Mouse (Mus musculus): Measurements from ENCODE around the gene Hoxd10. TPM values are rescaled to one million over a fixed set of nuclear protein-coding genes. Genes with fewer than 3 reads are reported as not detected.

The Hoxd10 gene
- total RNA-seq (2021), result not detected
- polyA plus RNA-seq (2012; rRNA removed), result 0.09 TPM in 1 of 2 replicates, not detected in the other
- long read RNA-seq, result 0 reads

- WGBS, result 4% methylated on average over 56 of the region's 56 CpGs
- DNase-seq, result peak; percentile 45 to 53
- no peak within 1 kb of the TSS for H3K27ac ChIP-seq
Observed at GRCm38 (mm10) chr2:74691022-74691951, at the start of gene Hoxd10. Hoxd10 (plus strand) TSS chr2:74691924.

GRCm38 (mm10) chr2:74642431-74642830 is 49.3 kb upstream of the Hoxd10 start:
- Histone ChIP-seq H3K79me2 (replicated peaks; ENCODE audit: control insufficient read depth, insufficient read depth, low read length) (no peaks in the 10 kb centered on the region), H3K36me3 (ENCODE audit: control insufficient read depth, insufficient read depth, low read length) (no peaks in the 10 kb centered on the region), H3K4me3 (no peak overlapping the region), H3K4me1 (ENCODE audit: control insufficient read depth, insufficient read depth, low read length) (no peaks in the 10 kb centered on the region), H3K27me3 (ENCODE audit: control insufficient read depth, insufficient read depth, low read length) (peaks cover 8% of the 10 kb centered on the region), H3K27ac (no peak overlapping the region), H3K9ac (ENCODE audit: low read depth, low read length) (no peak overlapping the region)
- intact Hi-C loops (cut with DNase I), result no loop called here
- TF ChIP-seq EP300 (IDR thresholded peaks at IDR 0.05; ENCODE audit: insufficient read depth, low read depth, low read length), result no peak
- TF ChIP-seq POLR2A (IDR thresholded peaks at IDR 0.05; ENCODE audit: insufficient read depth, low read depth, low read length), result no peak
- no peak for TF ChIP-seq CTCF (IDR thresholded peaks at IDR 0.05)
- 57% methylated on average over 5 of the region's 5 CpGs for WGBS
- no peak for DNase-seq

More at GRCm38 (mm10) chr2:74691022-74691951, at the start of gene Hoxd10:
- no peak within 1 kb of the TSS for H3K9ac ChIP-seq (ENCODE audit: low read depth, low read length)
- intact Hi-C loops (cut with DNase I), result loop anchor here (10.0 kb wide), 1 partner anchor 1416 kb away; the partner anchor contains the start of gene Sp9
- H3K4me3 ChIP-seq, result no peak within 1 kb of the TSS
- H3K36me3 ChIP-seq (ENCODE audit: control insufficient read depth, insufficient read depth, low read length), result no peaks in the 10 kb centered on the region
- H3K27me3 ChIP-seq (ENCODE audit: control insufficient read depth, insufficient read depth, low read length), result peaks cover 34% of the 10 kb centered on the region
- TF ChIP-seq EP300 (IDR thresholded peaks at IDR 0.05; ENCODE audit: insufficient read depth, low read depth, low read length) (no peak), CTCF (IDR thresholded peaks at IDR 0.05) (peak; percentile 60), POLR2A (IDR thresholded peaks at IDR 0.05; ENCODE audit: insufficient read depth, low read depth, low read length) (no peak)
- no peaks in the 10 kb centered on the region for H3K79me2 ChIP-seq (replicated peaks; ENCODE audit: control insufficient read depth, insufficient read depth, low read length)
- H3K4me1 ChIP-seq (ENCODE audit: control insufficient read depth, insufficient read depth, low read length), result no peaks in the 10 kb centered on the region

GRCm38 (mm10) chr2:74645631-74646030 is 46.1 kb upstream of the Hoxd10 start:
- H3K27ac ChIP-seq, result no peak overlapping the region
- TF ChIP-seq POLR2A (IDR thresholded peaks at IDR 0.05; ENCODE audit: insufficient read depth, low read depth, low read length), result no peak
- H3K4me3 ChIP-seq, result no peak overlapping the region
- DNase-seq, result no peak
- H3K27me3 ChIP-seq (ENCODE audit: control insufficient read depth, insufficient read depth, low read length), result peaks cover 15% of the 10 kb centered on the region
- H3K36me3 ChIP-seq (ENCODE audit: control insufficient read depth, insufficient read depth, low read length), result no peaks in the 10 kb centered on the region
- 70% methylated on average over 3 of the region's 3 CpGs for WGBS
- H3K79me2 ChIP-seq (replicated peaks; ENCODE audit: control insufficient read depth, insufficient read depth, low read length), result no peaks in the 10 kb centered on the region
- no peaks in the 10 kb centered on the region for H3K4me1 ChIP-seq (ENCODE audit: control insufficient read depth, insufficient read depth, low read length)
- no peak overlapping the region for H3K9ac ChIP-seq (ENCODE audit: low read depth, low read length)
- intact Hi-C loops (cut with DNase I), result no loop called here

GRCm38 (mm10) chr2:74647082-74647864 is 44.5 kb upstream of the Hoxd10 start:
- H3K4me1 ChIP-seq (ENCODE audit: control insufficient read depth, insufficient read depth, low read length), result no peaks in the 10 kb centered on the region
- H3K9ac ChIP-seq (ENCODE audit: low read depth, low read length), result no peak overlapping the region
- H3K36me3 ChIP-seq (ENCODE audit: control insufficient read depth, insufficient read depth, low read length), result no peaks in the 10 kb centered on the region
- no peaks in the 10 kb centered on the region for H3K79me2 ChIP-seq (replicated peaks; ENCODE audit: control insufficient read depth, insufficient read depth, low read length)
- intact Hi-C loops (cut with DNase I), result no loop called here
- WGBS, result 19% methylated on average over 7 of the region's 7 CpGs
- no peak overlapping the region for H3K27ac ChIP-seq
- TF ChIP-seq EP300 (IDR thresholded peaks at IDR 0.05; ENCODE audit: insufficient read depth, low read depth, low read length), result no peak
- no peak for TF ChIP-seq POLR2A (IDR thresholded peaks at IDR 0.05; ENCODE audit: insufficient read depth, low read depth, low read length)
- no peak for TF ChIP-seq CTCF (IDR thresholded peaks at IDR 0.05)
- no peak for DNase-seq
- H3K4me3 ChIP-seq, result no peak overlapping the region
- peaks cover 15% of the 10 kb centered on the region for H3K27me3 ChIP-seq (ENCODE audit: control insufficient read depth, insufficient read depth, low read length)

GRCm38 (mm10) chr2:74652996-74653340 is 38.8 kb upstream of the Hoxd10 start:
- Histone ChIP-seq H3K4me3 (no peak overlapping the region), H3K27me3 (ENCODE audit: control insufficient read depth, insufficient read depth, low read length) (peaks cover 26% of the 10 kb centered on the region), H3K36me3 (ENCODE audit: control insufficient read depth, insufficient read depth, low read length) (no peaks in the 10 kb centered on the region), H3K27ac (no peak overlapping the region), H3K9ac (ENCODE audit: low read depth, low read length) (no peak overlapping the region), H3K79me2 (replicated peaks; ENCODE audit: control insufficient read depth, insufficient read depth, low read length) (no peaks in the 10 kb centered on the region), H3K4me1 (ENCODE audit: control insufficient read depth, insufficient read depth, low read length) (no peaks in the 10 kb centered on the region)
- no peak for TF ChIP-seq EP300 (IDR thresholded peaks at IDR 0.05; ENCODE audit: insufficient read depth, low read depth, low read length)
- no peak for TF ChIP-seq POLR2A (IDR thresholded peaks at IDR 0.05; ENCODE audit: insufficient read depth, low read depth, low read length)
- TF ChIP-seq CTCF (IDR thresholded peaks at IDR 0.05), result no peak
- no peak for DNase-seq
- intact Hi-C loops (cut with DNase I), result no loop called here
- WGBS, result 45% methylated on average over 2 of the region's 2 CpGs

All from heart, adult 2 months (tissue).